Mouse (Mus musculus) ovary, postnatal 14 days (tissue): ENCODE measurements around the gene Sirt2.

Experiments used
- DNase-seq: peaks from one replicate; pipeline ENCODE4 v3.0.0; 2022; ENCODE audit warnings: low spot score

Sirt2 gene

GRCm38 (mm10) chr7:28766910-28767309, 375 bp downstream of the Sirt2 start:
- DNase-seq: no peak

DNA sequence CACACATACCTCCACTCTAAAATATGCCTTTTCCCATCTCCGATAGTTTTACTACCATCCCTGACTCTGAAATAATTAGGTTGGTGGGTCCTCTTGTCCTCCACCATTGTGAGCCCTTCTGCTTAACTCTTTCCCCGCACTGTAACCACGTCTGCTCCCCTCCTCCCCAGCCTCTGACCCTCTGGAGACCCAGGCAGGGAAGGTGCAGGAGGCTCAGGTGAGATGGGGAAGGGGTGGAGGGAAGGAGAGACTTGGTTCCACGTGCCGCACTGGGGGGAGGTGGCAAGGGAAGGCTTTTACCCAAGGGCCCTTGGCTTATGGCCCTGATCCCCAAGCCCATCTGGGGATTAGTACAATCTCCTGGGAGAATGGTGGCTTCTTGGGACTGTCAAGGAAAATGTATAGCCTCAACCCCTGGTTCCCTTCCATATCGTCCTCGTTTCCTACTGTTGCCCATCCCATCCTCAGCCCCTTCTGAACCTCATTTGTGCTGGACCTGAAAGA, 979 bp downstream of the Sirt2 start, which contains the start of gene Nfkbib:
TSS of gene Nfkbib (minus strand) at position 51 of the 504 bp plus-strand sequence.
- DNase-seq: no peak

DNA sequence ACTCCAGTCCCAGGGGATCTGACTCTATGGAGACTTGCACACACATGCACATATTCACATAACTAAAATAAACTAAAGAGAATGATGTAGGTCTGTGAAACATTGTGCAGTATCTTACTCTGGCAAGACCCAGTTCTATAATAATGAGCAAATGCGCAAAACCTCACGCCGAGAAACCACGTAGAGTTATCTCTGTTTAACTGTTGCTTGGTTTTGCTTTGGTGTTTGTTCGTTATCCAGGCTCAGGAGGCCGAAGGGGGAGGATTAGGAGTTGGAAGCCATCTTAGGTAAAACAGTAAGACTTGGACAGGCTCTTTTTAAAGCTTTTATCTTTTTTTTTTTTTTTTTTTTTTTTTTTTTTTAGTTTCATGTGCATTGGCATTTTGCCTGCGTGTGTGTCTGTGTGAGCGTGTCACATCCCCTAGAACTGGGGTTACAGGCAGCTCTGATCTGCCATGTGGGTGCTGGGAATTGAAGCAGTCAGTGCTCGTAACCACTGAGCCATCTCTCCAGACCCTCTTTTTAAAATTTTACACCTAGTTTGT, 3.0 kb downstream of the Sirt2 start:
- no peak for DNase-seq

- no peak for DNase-seq
Observed at GRCm38 (mm10) chr7:28770309-28770708, 3.8 kb downstream of the Sirt2 start.

- DNase-seq: no peak
Observed at GRCm38 (mm10) chr7:28771867-28772266, 5.3 kb downstream of the Sirt2 start.

DNA sequence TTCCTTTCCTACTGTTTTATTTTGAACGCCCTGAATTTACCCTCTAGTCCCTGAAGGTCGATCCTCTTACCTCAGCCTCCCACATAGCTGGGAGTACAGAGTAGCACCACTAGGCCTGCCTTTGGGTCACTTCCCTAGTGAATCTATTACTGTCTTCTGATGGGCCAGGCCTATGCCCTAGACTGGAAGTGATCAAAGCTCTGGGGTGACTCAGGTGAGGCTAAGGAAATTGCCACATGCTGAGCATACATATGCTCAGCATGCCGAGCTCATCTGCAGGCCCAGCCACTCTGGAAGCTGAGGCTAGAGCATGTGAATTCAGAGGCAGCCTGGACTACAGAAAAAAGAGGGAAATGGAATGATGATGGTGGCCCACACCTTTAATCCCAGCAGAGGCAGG, 6.6 kb downstream of the Sirt2 start:
- no peak for DNase-seq

DNA sequence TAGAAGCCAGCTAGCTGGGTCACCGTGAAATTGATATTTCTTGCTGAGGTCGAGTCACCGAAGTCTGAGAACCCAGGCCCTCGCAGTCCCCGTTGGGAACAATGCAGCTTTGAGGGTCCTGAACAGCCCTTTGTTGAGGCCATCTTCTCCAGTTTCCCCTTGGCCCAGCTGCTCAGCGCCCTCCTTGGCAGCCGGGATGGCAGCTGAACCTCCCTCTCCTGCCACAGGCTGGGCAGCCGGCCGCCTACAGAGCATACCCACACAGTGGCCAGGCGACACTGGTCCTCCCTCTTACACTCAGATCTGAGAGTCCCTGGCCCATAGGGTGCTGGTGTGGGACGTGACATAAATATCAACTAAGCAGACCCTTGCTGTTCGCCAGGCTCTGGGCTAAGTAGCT, 7.6 kb downstream of the Sirt2 start:
- DNase-seq: no peak

- DNase-seq: no peak
Observed at GRCm38 (mm10) chr7:28775129-28775528, 8.6 kb downstream of the Sirt2 start.

- no peak for DNase-seq
Observed at GRCm38 (mm10) chr7:28778825-28779224, 12.3 kb downstream of the Sirt2 start.

DNA sequence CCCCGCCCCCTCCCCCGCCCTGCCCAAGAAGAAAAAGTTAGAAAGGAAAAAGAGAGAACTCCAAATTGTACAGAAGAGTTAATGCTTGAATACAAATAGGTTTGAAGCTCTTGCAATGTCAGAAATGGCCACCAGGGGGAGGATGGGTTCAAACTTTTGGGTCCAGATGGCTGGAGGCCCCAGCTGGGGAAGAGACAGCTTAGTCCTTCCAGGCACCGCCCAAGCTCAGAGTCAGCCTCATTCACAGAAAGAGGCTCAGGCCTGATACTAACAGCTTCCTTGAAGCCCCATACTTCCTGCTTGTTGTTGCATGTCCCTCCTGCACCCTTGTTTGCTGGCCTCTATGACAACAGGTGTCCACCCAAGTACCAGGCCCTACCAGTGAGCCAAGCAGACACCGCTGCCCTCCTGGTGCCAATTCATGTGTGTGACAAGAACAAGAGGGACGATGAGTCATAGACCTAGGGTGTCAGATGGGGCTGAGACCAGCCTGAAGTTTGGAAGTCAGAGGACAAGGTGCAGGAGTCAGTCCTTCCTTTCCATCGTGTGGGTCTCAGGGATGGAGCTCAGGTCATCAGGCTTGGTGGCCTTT, 13.6 kb downstream of the Sirt2 start:
- DNase-seq: peak; percentile 87

- DNase-seq: no peak
Observed at GRCm38 (mm10) chr7:28780857-28781256, 14.3 kb downstream of the Sirt2 start.

GRCm38 (mm10) chr7:28781261-28781663, 14.7 kb downstream of the Sirt2 start:
- no peak for DNase-seq

DNA sequence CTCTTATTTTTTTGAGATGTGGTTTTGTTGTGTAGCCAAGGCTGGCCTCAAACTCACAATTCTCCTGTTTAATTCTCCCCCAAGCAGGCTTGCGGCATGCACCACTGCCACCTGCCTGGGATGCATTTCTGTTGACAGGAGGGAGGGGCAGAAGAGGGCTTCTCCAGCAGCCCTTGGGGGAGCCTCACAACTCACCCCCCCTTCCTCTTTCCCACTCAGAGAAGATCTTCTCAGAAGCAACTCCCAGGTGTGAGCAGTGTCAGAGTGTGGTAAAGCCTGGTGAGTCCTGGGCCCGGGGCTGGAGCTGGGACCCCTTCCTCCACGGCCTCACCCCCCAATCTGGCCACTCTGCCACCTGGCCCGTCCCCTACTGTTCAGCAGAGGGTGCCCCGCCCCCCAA, 18.6 kb downstream of the Sirt2 start:
- DNase-seq: no peak

- DNase-seq: no peak
Observed at GRCm38 (mm10) chr7:28787884-28788283, 21.3 kb downstream of the Sirt2 start.

GRCm38 (mm10) chr7:28788307-28789195, 22.0 kb downstream of the Sirt2 start, which contains the start of gene Rinl:
Gene Rinl (plus strand): TSS chr7:28788969.
- no peak for DNase-seq

DNA sequence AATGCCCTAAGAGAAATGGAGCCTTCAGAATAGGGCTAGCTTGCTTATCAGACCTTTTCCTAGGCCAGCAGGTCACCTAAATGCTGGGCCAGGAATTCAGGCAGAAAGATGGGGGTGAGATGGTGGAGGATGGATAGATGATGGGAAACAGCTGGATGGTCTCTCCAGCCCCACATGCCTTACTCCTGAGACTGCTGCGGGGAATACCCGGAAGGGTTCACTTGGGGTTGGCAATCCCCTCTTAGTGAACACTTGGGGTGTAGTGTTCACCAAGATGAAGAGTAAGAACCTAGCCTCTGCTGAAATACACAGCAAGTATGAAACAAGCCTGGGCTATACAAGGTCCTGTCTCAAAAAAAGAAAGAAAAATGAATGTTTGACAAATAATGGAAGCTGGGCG, 22.7 kb downstream of the Sirt2 start:
- no peak for DNase-seq

GRCm38 (mm10) chr7:28790066-28790806, 23.7 kb downstream of the Sirt2 start:
- DNase-seq: no peak

DNA sequence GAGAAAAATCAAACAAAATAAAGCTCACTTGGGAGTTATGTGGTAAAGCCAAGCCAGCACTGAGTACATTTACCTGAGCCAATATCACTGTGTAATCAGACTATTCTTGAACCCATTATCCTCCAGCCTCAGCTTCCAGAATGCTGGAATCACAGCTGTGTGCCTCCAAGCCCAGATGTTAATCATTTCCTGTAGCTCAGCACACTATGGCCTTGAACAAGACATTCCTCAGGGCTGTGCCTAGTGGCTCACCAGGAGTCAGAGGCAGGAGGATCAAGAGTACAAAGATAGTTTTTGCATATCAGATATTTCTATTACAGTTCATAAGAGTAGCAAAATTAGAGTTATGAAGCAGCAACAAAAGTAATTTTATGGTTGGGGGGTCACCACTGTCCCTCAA, 25.2 kb downstream of the Sirt2 start:
- no peak for DNase-seq

DNA sequence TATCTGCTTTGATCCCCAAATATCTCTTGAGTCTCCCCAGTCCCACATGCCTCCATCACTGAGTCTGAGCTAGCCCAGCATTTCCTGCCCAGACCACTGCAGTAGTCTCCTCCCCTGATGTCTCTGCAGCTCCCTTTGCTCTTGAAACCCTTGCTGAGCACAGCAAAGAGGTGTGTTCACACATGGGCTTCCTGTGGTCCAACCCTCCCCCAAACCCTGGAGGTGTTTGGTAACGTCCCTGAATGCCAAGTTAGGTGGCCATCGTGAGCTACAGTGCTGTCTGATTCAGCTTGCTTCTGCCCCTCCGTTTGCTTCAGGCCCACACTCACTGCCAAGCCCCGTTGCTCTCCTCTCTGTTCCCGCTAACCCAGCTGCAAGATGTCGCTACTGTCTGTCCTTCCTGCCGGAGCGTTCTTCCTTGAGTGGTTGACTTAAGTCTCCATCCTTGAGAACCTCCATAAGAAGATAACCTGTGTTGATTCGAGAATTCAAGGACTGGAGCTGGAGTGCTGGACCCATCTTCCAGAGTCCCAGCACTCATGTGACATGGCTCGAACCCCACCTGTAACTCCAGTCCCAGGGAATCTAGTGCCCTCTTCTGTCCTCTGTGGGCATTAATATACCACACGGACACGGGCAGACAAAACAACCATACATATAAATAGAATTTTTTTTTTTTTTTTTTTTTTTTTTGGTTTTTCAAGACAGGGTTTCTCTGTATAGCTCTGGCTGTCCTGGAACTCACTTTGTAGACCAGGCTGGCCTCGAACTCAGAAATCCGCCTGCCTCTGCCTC, 26.1 kb downstream of the Sirt2 start:
- no peak for DNase-seq

DNA sequence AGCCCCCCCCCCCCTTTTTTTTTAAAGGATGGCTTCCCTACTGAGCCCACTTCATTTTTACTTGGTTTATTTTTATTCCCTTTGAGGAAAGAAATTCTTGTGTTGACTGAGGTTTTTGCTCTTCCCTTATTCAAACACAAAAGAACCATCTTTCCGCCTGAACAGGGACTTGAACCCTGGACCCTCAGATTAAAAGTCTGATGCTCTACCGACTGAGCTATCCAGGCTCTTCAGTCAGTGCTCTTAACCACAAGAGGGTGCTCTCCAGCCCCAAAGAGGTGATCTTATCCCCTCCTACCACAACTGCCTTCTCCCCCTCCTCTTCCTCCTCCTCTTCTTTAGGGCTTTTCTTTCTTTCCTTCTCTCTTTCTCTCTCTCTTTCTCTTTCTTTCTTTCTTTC, 27.3 kb downstream of the Sirt2 start:
- no peak for DNase-seq

GRCm38 (mm10) chr7:28794496-28794895, 28.0 kb downstream of the Sirt2 start:
- DNase-seq: no peak
